In genomic region chr4:43530581-43530980, GRCm38 (mm10) we compare ENCODE assay signal across 8 mouse cellular contexts. TPM values are rescaled to one million over a fixed set of nuclear protein-coding genes. Genes with fewer than 3 reads are reported as not detected.
DNase-seq lines count a peak whose midpoint lies in the region; ATAC-seq and TF ChIP-seq lines count a peak whose summit lies in the region.

No protein-coding gene starts in this region.

- H3K9ac ChIP-seq in intestine, postnatal 0 days (ENCODE audit: low read depth, low read length): no peak overlapping the region
- H3K9ac ChIP-seq in limb, embryonic 11.5 days (ENCODE audit: low read length): no peak overlapping the region
- no peak overlapping the region for H3K9ac ChIP-seq in neural tube, embryonic 15.5 days (replicated peaks)

- peak; percentile 88 for TF ChIP-seq CTCF in intestine, postnatal 0 days (IDR thresholded peaks at IDR 0.05; ENCODE audit: low read depth)

- H3K27me3 ChIP-seq in intestine, postnatal 0 days (replicated peaks; ENCODE audit: control insufficient read depth, insufficient read depth, low read length): no peaks in the 10 kb centered on the region
- H3K27me3 ChIP-seq in limb, embryonic 11.5 days (ENCODE audit: control insufficient read depth, insufficient read depth, low read length): 0 out of 2 replicates have a peak, but pooled peaks cover 3% of the 10 kb centered on the region
- H3K27me3 ChIP-seq in neural tube, embryonic 15.5 days (replicated peaks): peaks cover 17% of the 10 kb centered on the region

- peak; percentile 81 for DNase-seq in urinary bladder, postnatal 14 days (ENCODE audit: low spot score)
- DNase-seq in urinary bladder, postnatal 10 days (ENCODE audit: low spot score): no peak
- DNase-seq in cerebellum, adult 11 months: peak; percentile 66
- peak; percentile 74 to 84 for DNase-seq in frontal cortex, postnatal 36 days (ENCODE audit: low spot score in 2 of 2)
- peak; percentile 85 for DNase-seq in limb, embryonic 11.5 days (ENCODE audit: low spot score)
- DNase-seq in testis, postnatal 14 days (ENCODE audit: low spot score): peak; percentile 65

- H3K4me2 ChIP-seq in intestine, postnatal 0 days (replicated peaks; ENCODE audit: low read depth): no peak overlapping the region
- H3K4me2 ChIP-seq in limb, embryonic 11.5 days (ENCODE audit: low read depth, severe bottlenecking): no peak overlapping the region
- H3K4me2 ChIP-seq in neural tube, embryonic 15.5 days: no peak overlapping the region

- H3K9me3 ChIP-seq in intestine, postnatal 0 days (ENCODE audit: control insufficient read depth): no peaks in the 10 kb centered on the region
- H3K9me3 ChIP-seq in limb, embryonic 11.5 days (ENCODE audit: control insufficient read depth, low read length): no peaks in the 10 kb centered on the region; the same call in 1 of the 2 replicates
- H3K9me3 ChIP-seq in neural tube, embryonic 15.5 days (replicated peaks): no peaks in the 10 kb centered on the region

- WGBS in intestine, postnatal 0 days: 17% methylated on average over 7 of the region's 7 CpGs
- WGBS in limb, embryonic 11.5 days: 28% methylated on average over 7 of the region's 7 CpGs
- WGBS in neural tube, embryonic 15.5 days: 24% methylated on average over 7 of the region's 7 CpGs

- no peaks in the 10 kb centered on the region for H3K4me1 ChIP-seq in intestine, postnatal 0 days (replicated peaks; ENCODE audit: control insufficient read depth, insufficient read depth, low read length)
- H3K4me1 ChIP-seq in limb, embryonic 11.5 days (ENCODE audit: control insufficient read depth, insufficient read depth, low read length): no peaks in the 10 kb centered on the region
- peaks cover 11% of the 10 kb centered on the region; the same call in 1 of the 2 replicates for H3K4me1 ChIP-seq in neural tube, embryonic 15.5 days

- peaks cover 45% of the 10 kb centered on the region for H3K36me3 ChIP-seq in intestine, postnatal 0 days (ENCODE audit: control insufficient read depth, insufficient read depth)
- peaks cover 26% of the 10 kb centered on the region for H3K36me3 ChIP-seq in limb, embryonic 11.5 days (ENCODE audit: control insufficient read depth, insufficient read depth, low read length)
- peaks cover 47% of the 10 kb centered on the region for H3K36me3 ChIP-seq in neural tube, embryonic 15.5 days

- no peak overlapping the region for H3K4me3 ChIP-seq in intestine, postnatal 0 days (ENCODE audit: low read depth, low read length)
- no peak overlapping the region for H3K4me3 ChIP-seq in limb, embryonic 11.5 days (ENCODE audit: low read depth, low read length)
- H3K4me3 ChIP-seq in neural tube, embryonic 15.5 days (replicated peaks): no peak overlapping the region

- ATAC-seq in intestine, postnatal 0 days: peak; percentile 61; the same call in 1 of the 2 replicates
- no peak for ATAC-seq in limb, embryonic 11.5 days (ENCODE audit: insufficient number of reproducible peaks, low FRiP score, low TSS enrichment, low read depth)
- peak; percentile 41; the same call in 1 of the 2 replicates for ATAC-seq in neural tube, embryonic 15.5 days (ENCODE audit: low FRiP score)

- H3K27ac ChIP-seq in intestine, postnatal 0 days (ENCODE audit: low read depth, low read length): no peak overlapping the region
- H3K27ac ChIP-seq in limb, embryonic 11.5 days (replicated peaks; ENCODE audit: low read depth, low read length): no peak overlapping the region
- no peak overlapping the region for H3K27ac ChIP-seq in neural tube, embryonic 15.5 days (replicated peaks)

RNA-seq across cellular contexts. Expression of gene Tpm2, which starts 7.0 kb away (rescaled TPM):
- 928 and 1,046 TPM in 2 replicates for polyA plus RNA-seq in intestine, postnatal 0 days (2015; fragmentation: Nextera tagmentation; extraction: Ambion mirVana)
- polyA plus RNA-seq in limb, embryonic 11.5 days (2014; fragmentation: Nextera tagmentation; extraction: Ambion mirVana): 104 and 110 TPM in 2 replicates
- 51.4 and 85.4 TPM in 2 replicates for polyA plus RNA-seq in neural tube, embryonic 15.5 days (2015; fragmentation: Nextera tagmentation; extraction: Ambion mirVana)

RNA-seq across cellular contexts. Expression of gene Car9, which starts 23.8 kb away (rescaled TPM):
- 4.8 and 5.4 TPM in 2 replicates for polyA plus RNA-seq in intestine, postnatal 0 days (2015; fragmentation: Nextera tagmentation; extraction: Ambion mirVana)
- 0.65 and 1.1 TPM in 2 replicates for polyA plus RNA-seq in limb, embryonic 11.5 days (2014; fragmentation: Nextera tagmentation; extraction: Ambion mirVana)
- polyA plus RNA-seq in neural tube, embryonic 15.5 days (2015; fragmentation: Nextera tagmentation; extraction: Ambion mirVana): 0.17 and 1.3 TPM in 2 replicates

RNA-seq across cellular contexts. Expression of gene Arhgef39, which starts 31.1 kb away (rescaled TPM):
- 10.3 and 12.3 TPM in 2 replicates for polyA plus RNA-seq in intestine, postnatal 0 days (2015; fragmentation: Nextera tagmentation; extraction: Ambion mirVana)
- 45.6 and 48.2 TPM in 2 replicates for polyA plus RNA-seq in limb, embryonic 11.5 days (2014; fragmentation: Nextera tagmentation; extraction: Ambion mirVana)
- 5.9 and 15.4 TPM in 2 replicates for polyA plus RNA-seq in neural tube, embryonic 15.5 days (2015; fragmentation: Nextera tagmentation; extraction: Ambion mirVana)

RNA-seq across cellular contexts. Expression of gene Creb3, which starts 31.6 kb away (rescaled TPM):
- 102 and 114 TPM in 2 replicates for polyA plus RNA-seq in intestine, postnatal 0 days (2015; fragmentation: Nextera tagmentation; extraction: Ambion mirVana)
- 39.4 and 43.3 TPM in 2 replicates for polyA plus RNA-seq in limb, embryonic 11.5 days (2014; fragmentation: Nextera tagmentation; extraction: Ambion mirVana)
- 80.8 and 82.0 TPM in 2 replicates for polyA plus RNA-seq in neural tube, embryonic 15.5 days (2015; fragmentation: Nextera tagmentation; extraction: Ambion mirVana)

RNA-seq across cellular contexts. Expression of gene Tln1, which starts 31.9 kb away (rescaled TPM):
- polyA plus RNA-seq in intestine, postnatal 0 days (2015; fragmentation: Nextera tagmentation; extraction: Ambion mirVana): 41.6 and 47.7 TPM in 2 replicates
- polyA plus RNA-seq in limb, embryonic 11.5 days (2014; fragmentation: Nextera tagmentation; extraction: Ambion mirVana): 39.1 and 39.5 TPM in 2 replicates
- polyA plus RNA-seq in neural tube, embryonic 15.5 days (2015; fragmentation: Nextera tagmentation; extraction: Ambion mirVana): 63.5 and 70.8 TPM in 2 replicates
